21 mouse cellular contexts compared by ENCODE assay signal in genomic region chr13:54153672-54154218, GRCm38 (mm10). TPM values are rescaled to one million over a fixed set of nuclear protein-coding genes. Genes with fewer than 3 reads are reported as not detected.
DNase-seq lines count a peak whose midpoint lies in the region; ATAC-seq lines count a peak whose summit lies in the region.
"Had no signal": no experiment of that assay in that cellular context is flagged by ENCODE, and none has a peak within 500 bp of the region (broad histone marks: within the 10 kb centered on the region; RNA-seq: fewer than 3 reads in every experiment).

No protein-coding gene starts in this region.

- H3K9me3 ChIP-seq in megakaryocyte, embryonic 14.5 days = peaks cover 8% of the 10 kb centered on the region
- H3K9me3 ChIP-seq: hindbrain, embryonic 12.5 days; limb, embryonic 13.5 days; midbrain, embryonic 12.5 days had no signal

- no peak for DNase-seq in frontal cortex, postnatal 36 days (ENCODE audit: low spot score in 2 of 2)
- no peak for DNase-seq in layer of hippocampus, postnatal 36 days
- no peak for DNase-seq in left cerebral cortex, adult 9 months (ENCODE audit: low spot score in 2 of 2)
- DNase-seq: adrenal gland, adult 2 months; cerebellum, postnatal 14 days; forebrain, postnatal 0 days; gastrocnemius, postnatal 25 days; kidney, postnatal 14 days; thymus, adult 18-20 months had no signal

- peaks cover 23% of the 10 kb centered on the region for H3K4me1 ChIP-seq in megakaryocyte, embryonic 14.5 days
- H3K4me1 ChIP-seq in brown adipose tissue, adult 24 weeks (ENCODE audit: control insufficient read depth, insufficient read depth, insufficient read length, low read length) = peaks cover 31% of the 10 kb centered on the region; the same call in 1 of the 2 replicates
- H3K4me1 ChIP-seq: limb, embryonic 13.5 days had no signal

- peaks cover 24% of the 10 kb centered on the region for H3K27me3 ChIP-seq in megakaryocyte, embryonic 14.5 days (replicated peaks)
- H3K27me3 ChIP-seq: hindbrain, embryonic 12.5 days had no signal

- H3K27ac ChIP-seq in brown adipose tissue, adult 24 weeks (replicated peaks; ENCODE audit: low read depth, low read length) = peak overlapping the region; percentile 81
- H3K27ac ChIP-seq: hindbrain, embryonic 12.5 days; limb, embryonic 13.5 days; midbrain, embryonic 12.5 days had no signal

- no peaks in the 10 kb centered on the region for H3K36me3 ChIP-seq in megakaryocyte, embryonic 14.5 days (replicated peaks; ENCODE audit: low read length)
- H3K36me3 ChIP-seq: hindbrain, embryonic 12.5 days; limb, embryonic 13.5 days; midbrain, embryonic 12.5 days had no signal

- peak overlapping the region; percentile 33 for H3K4me3 ChIP-seq in megakaryocyte, embryonic 14.5 days (replicated peaks)
- 0 out of 2 replicates have a peak overlapping the region, but pooled peaks have one; percentile 15 for H3K4me3 ChIP-seq in brown adipose tissue, adult 24 weeks (ENCODE audit: insufficient read depth, low read depth, low read length)
- H3K4me3 ChIP-seq: hindbrain, embryonic 12.5 days; limb, embryonic 13.5 days; midbrain, embryonic 12.5 days; myocyte had no signal

- peak; percentile 18; the same call in 1 of the 2 replicates for ATAC-seq in frontal cortex, adult (ENCODE audit: low TSS enrichment)
- no peak for ATAC-seq in megakaryocyte, adult 5-6 weeks (ENCODE audit: poor library complexity, severe bottlenecking)
- ATAC-seq in megakaryocyte progenitor cell, adult 5-6 weeks (replicated peaks; ENCODE audit: poor library complexity) = peak; percentile 88
- ATAC-seq: forebrain, postnatal 0 days; intestine, postnatal 0 days; Patski had no signal

RNA-seq across cellular contexts. Expression of gene Hrh2, which starts 38.2 kb away (rescaled TPM):
- polyA plus RNA-seq in megakaryocyte, embryonic 14.5 days (2012; ENCODE audit: insufficient read depth, low replicate concordance) = 0.22 TPM in 1 of 2 replicates, not detected in the other
- 11.7 and 12.7 TPM in 2 replicates for total RNA-seq in megakaryocyte, adult 5-6 weeks (2015)
- 4.9 and 6.0 TPM in 2 replicates for total RNA-seq in megakaryocyte, adult 5-6 weeks (2017)
- 0.63 and 0.87 TPM in 2 replicates for polyA plus RNA-seq in brown adipose tissue, adult 24 weeks (2012; ENCODE audit: insufficient read depth, insufficient read length, missing spikeins)
- 6.7 and 7.8 TPM in 2 replicates for total RNA-seq in megakaryocyte progenitor cell, adult 5-6 weeks (2015)
- 2.8 and 4.1 TPM in 2 replicates for total RNA-seq in megakaryocyte progenitor cell, adult 5-6 weeks (2017)
- 1 to 10 TPM; 6.6 to 7.0 TPM for total RNA-seq in layer of hippocampus, postnatal 36 days (2021)
- total RNA-seq: gastrocnemius, postnatal 25 days had no signal
- polyA plus RNA-seq: C2C12, myocyte, Patski had no signal
